Mouse (Mus musculus): ENCODE measurements at regions not wholly inside any gene's neighbourhood (a gene's known extent, or its start where the extent isn't known, plus 50 kb on each side); places are given as distances from the start of the nearest gene placed in this dataset.

GRCm38 (mm10) chr10:99959279-99959678, 56.2 kb upstream of the Kitl start:
- no peak for DNase-seq (ENCODE audit: low spot score in 2 of 2)

- no peak for DNase-seq (ENCODE audit: low spot score in 2 of 2)
Observed at GRCm38 (mm10) chr10:99952486-99952885, 62.9 kb upstream of the Kitl start.

GRCm38 (mm10) chr10:99951718-99952117, 63.7 kb upstream of the Kitl start:
- DNase-seq (ENCODE audit: low spot score in 2 of 2), result no peak

- DNase-seq (ENCODE audit: low spot score in 2 of 2), result no peak
Observed at GRCm38 (mm10) chr10:99951316-99951715, 64.1 kb upstream of the Kitl start.

- DNase-seq (ENCODE audit: low spot score in 2 of 2), result no peak
Observed at GRCm38 (mm10) chr10:99948740-99949139, 66.7 kb upstream of the Kitl start.

GRCm38 (mm10) chr10:99945418-99945817, 70.0 kb upstream of the Kitl start:
- no peak for DNase-seq (ENCODE audit: low spot score in 2 of 2)

GRCm38 (mm10) chr10:99941665-99942064, 73.8 kb upstream of the Kitl start:
- DNase-seq (ENCODE audit: low spot score in 2 of 2), result no peak

GRCm38 (mm10) chr10:99938901-99939300, 76.5 kb upstream of the Kitl start:
- DNase-seq (ENCODE audit: low spot score in 2 of 2), result no peak

GRCm38 (mm10) chr10:99937921-99938618, 77.4 kb upstream of the Kitl start:
- DNase-seq (ENCODE audit: low spot score in 2 of 2), result no peak

- no peak for DNase-seq (ENCODE audit: low spot score in 2 of 2)
Observed at GRCm38 (mm10) chr10:99929191-99929590, 86.2 kb upstream of the Kitl start.

GRCm38 (mm10) chr10:99927913-99928312, 87.5 kb upstream of the Kitl start:
- no peak for DNase-seq (ENCODE audit: low spot score in 2 of 2)

GRCm38 (mm10) chr10:99926327-99926954, 89.0 kb upstream of the Kitl start:
- no peak for DNase-seq (ENCODE audit: low spot score in 2 of 2)

- no peak for DNase-seq (ENCODE audit: low spot score in 2 of 2)
Observed at GRCm38 (mm10) chr10:99924541-99924940, 90.9 kb upstream of the Kitl start.

GRCm38 (mm10) chr10:99919925-99920324, 95.5 kb upstream of the Kitl start:
- no peak for DNase-seq (ENCODE audit: low spot score in 2 of 2)

- DNase-seq (ENCODE audit: low spot score in 2 of 2), result no peak
Observed at GRCm38 (mm10) chr10:99918567-99919320, 96.7 kb upstream of the Kitl start.

GRCm38 (mm10) chr10:99913846-99914187, 101.6 kb upstream of the Kitl start:
- DNase-seq (ENCODE audit: low spot score in 2 of 2), result no peak

GRCm38 (mm10) chr10:99913001-99913845, 102.2 kb upstream of the Kitl start:
- peak in 1 of 2 experiments; percentile 25 for DNase-seq (ENCODE audit: low spot score in 2 of 2)

- no peak for DNase-seq (ENCODE audit: low spot score in 2 of 2)
Observed at GRCm38 (mm10) chr10:99910011-99910723, 105.3 kb upstream of the Kitl start.

GRCm38 (mm10) chr10:99908044-99908443, 107.4 kb upstream of the Kitl start:
- DNase-seq (ENCODE audit: low spot score in 2 of 2), result no peak

GRCm38 (mm10) chr10:99906778-99907435, 108.5 kb upstream of the Kitl start:
- DNase-seq (ENCODE audit: low spot score in 2 of 2), result no peak

Measured in adrenal gland, adult 18-20 months (tissue).